Mouse (Mus musculus) lung, postnatal 0 days (tissue): ENCODE data around the gene Schip1.
A peak's percentile ranks its signal among the peaks of the same experiment; 100 is the strongest.

ENCODE experiments used
- CTCF ChIP-seq: IDR thresholded peaks from 2 replicates; pipeline ENCODE4 v1.5.1; 2016; ENCODE audit warnings: antibody characterized with exemption, mild to moderate bottlenecking
- EP300 ChIP-seq: IDR thresholded peaks from 2 replicates; pipeline ENCODE4 v1.6.1; 2016; ENCODE audit warnings: antibody characterized with exemption, mild to moderate bottlenecking, control low read depth

- TF ChIP-seq CTCF, result peak; percentile 87
- no peak for TF ChIP-seq EP300
These were observed 8.0 kb upstream of the Schip1 start for GRCm38 (mm10) chr3:68056373-68057275.
